Mouse (Mus musculus): ENCODE data around the gene Adam26a. TPM values are rescaled to one million over a fixed set of nuclear protein-coding genes. Genes with fewer than 3 reads are reported as not detected.

Gene Adam26a
- not detected for total RNA-seq (2023)

DNA sequence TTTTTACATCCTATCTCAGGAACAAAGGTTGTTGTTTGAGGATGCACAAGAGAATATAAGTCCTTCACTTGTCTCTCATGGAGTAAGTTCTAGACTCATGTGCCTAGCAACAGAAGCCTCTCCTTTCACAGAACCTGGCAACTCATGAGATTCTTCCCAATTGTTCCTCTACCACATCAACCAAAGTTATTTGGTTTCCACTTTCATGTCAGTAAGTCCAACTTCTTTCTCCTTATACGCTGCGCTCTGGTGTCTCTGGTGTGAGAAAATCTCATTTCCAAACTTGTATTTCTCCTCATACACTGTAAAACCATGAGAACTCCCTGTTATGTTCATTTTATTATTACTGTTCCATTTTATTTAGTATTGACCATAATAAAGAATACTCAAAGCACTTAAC is at the start of gene Adam26a:
Gene Adam26a (minus strand): TSS at position 101 of the 400 bp plus-strand sequence.

DNA sequence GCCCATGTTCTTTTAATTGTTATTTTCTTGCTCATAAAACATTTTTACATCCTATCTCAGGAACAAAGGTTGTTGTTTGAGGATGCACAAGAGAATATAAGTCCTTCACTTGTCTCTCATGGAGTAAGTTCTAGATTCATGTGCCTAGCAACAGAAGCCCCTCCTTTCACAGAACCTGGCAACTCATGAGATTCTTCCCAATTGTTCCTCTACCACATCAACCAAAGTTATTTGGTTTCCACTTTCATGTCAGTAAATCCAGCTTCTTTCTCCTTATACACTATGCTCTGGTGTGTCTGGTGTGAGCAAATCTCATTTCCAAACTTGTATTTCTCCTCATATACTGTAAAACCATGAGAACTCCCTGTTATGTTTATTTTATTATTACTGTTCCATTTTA is 48.5 kb downstream of the Adam26a start, which contains the start of gene Adam26b:
Gene Adam26b (minus strand): TSS at position 101 of the 400 bp plus-strand sequence.

Other genes with a start within 250 kb of the Adam26a start
- not detected for gene Adam26b, start 48.6 kb downstream of the Adam26a start, total RNA-seq (2023)
- gene Gm5346, start 50.6 kb upstream of the Adam26a start, total RNA-seq (2023) = not detected
- not detected for gene Adam34, start 133.3 kb upstream of the Adam26a start, total RNA-seq (2023)

All from monocyte, adult 59 days (primary cell).